ENCODE assay signal across 32 mouse cellular contexts in the genomic region with DNA sequence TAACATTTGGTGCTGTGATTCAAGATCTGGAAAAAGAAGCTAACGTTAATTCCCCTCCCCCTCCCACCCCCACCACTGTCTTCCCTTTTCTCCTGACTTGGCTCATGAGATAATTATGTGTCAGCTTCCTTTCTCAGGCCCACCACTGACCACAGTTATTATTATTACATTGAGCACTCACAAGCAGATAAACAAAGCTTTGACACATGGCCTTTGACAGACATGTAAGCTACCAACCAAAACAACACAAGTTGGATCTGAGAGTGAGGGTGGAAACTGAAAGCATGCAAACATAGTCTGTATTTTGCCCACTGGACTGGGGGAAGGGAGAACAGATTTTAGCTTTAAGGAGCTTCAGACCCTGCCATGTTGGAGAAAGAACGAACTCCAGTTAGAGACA. TPM values are rescaled to one million over a fixed set of nuclear protein-coding genes. Genes with fewer than 3 reads are reported as not detected.
DNase-seq lines count a peak whose midpoint lies in the region; ATAC-seq lines count a peak whose summit lies in the region.
"Had no signal": no experiment of that assay in that cellular context is flagged by ENCODE, and none has a peak within 500 bp of the region (broad histone marks: within the 10 kb centered on the region; RNA-seq: fewer than 3 reads in every experiment).

No protein-coding gene starts in this region.

- no peak for DNase-seq in lung, adult 18-20 months
- DNase-seq in MEL-GATA-1-ER (ENCODE audit: extremely low read depth, low read depth), result peak; percentile 25
- DNase-seq in cerebellum, adult 9-11 months, result no peak
- no peak for DNase-seq in layer of hippocampus, adult 9-11 months
- DNase-seq: adrenal gland, postnatal 25 days; cerebellum, adult 8-10 months; cerebellum, postnatal 36 days; embryo, embryonic 11 days; gastrocnemius, adult 2 months; gastrocnemius, postnatal 36 days; kidney, adult 18-20 months; kidney, postnatal 36 days; retina, postnatal 1 day; right cerebral cortex, postnatal 14 days had no signal

- ATAC-seq in lung, embryonic 15.5 days (ENCODE audit: borderline replicate concordance, extremely low read depth, low FRiP score, low TSS enrichment), result peak; percentile 89
- ATAC-seq in granulocyte monocyte progenitor cell, adult 5-6 weeks (replicated peaks; ENCODE audit: poor library complexity, severe bottlenecking), result peak; percentile 66
- ATAC-seq in erythroblast, adult 5-6 weeks (replicated peaks; ENCODE audit: low FRiP score, poor library complexity, severe bottlenecking), result no peak
- ATAC-seq: forebrain, embryonic 16.5 days; hindbrain, embryonic 16.5 days; midbrain, embryonic 13.5 days; Patski had no signal

- peak overlapping the region; percentile 88 for H3K27ac ChIP-seq in lung, embryonic 15.5 days
- H3K27ac ChIP-seq in macrophage, result 0 out of 2 replicates have a peak overlapping the region, but pooled peaks have one; percentile 25
- H3K27ac ChIP-seq: embryonic facial prominence, embryonic 13.5 days; gastrocnemius, adult 2 months; heart, embryonic 15.5 days; kidney, embryonic 15.5 days; limb, embryonic 12.5 days; midbrain, embryonic 13.5 days had no signal

- no peaks in the 10 kb centered on the region for H3K9me3 ChIP-seq in lung, embryonic 15.5 days
- H3K9me3 ChIP-seq: heart, embryonic 15.5 days; kidney, embryonic 15.5 days; midbrain, embryonic 13.5 days had no signal

- H3K9ac ChIP-seq in lung, embryonic 15.5 days, result no peak overlapping the region
- H3K9ac ChIP-seq: embryonic facial prominence, embryonic 13.5 days; heart, embryonic 15.5 days; kidney, embryonic 15.5 days; limb, embryonic 12.5 days; midbrain, embryonic 13.5 days had no signal

- H3K4me1 ChIP-seq in lung, embryonic 15.5 days, result peaks cover 19% of the 10 kb centered on the region; the same call in 1 of the 2 replicates
- H3K4me1 ChIP-seq: heart, embryonic 15.5 days; kidney, embryonic 15.5 days had no signal

- H3K4me2 ChIP-seq in lung, embryonic 15.5 days, result 0 out of 2 replicates have a peak overlapping the region, but pooled peaks have one; percentile 17
- H3K4me2 ChIP-seq: embryonic facial prominence, embryonic 13.5 days; heart, embryonic 15.5 days; kidney, embryonic 15.5 days; limb, embryonic 12.5 days; liver, embryonic 11.5 days; midbrain, embryonic 13.5 days had no signal

- H3K36me3 ChIP-seq in lung, embryonic 15.5 days, result no peaks in the 10 kb centered on the region; the same call in 1 of the 2 replicates
- no peaks in the 10 kb centered on the region for H3K36me3 ChIP-seq in macrophage (ENCODE audit: inconsistent target)
- H3K36me3 ChIP-seq: embryonic facial prominence, embryonic 13.5 days; heart, embryonic 15.5 days; kidney, embryonic 15.5 days; limb, embryonic 12.5 days had no signal

- H3K27me3 ChIP-seq in lung, embryonic 15.5 days, result no peaks in the 10 kb centered on the region
- H3K27me3 ChIP-seq: CH12.LX; embryonic facial prominence, embryonic 13.5 days; heart, embryonic 15.5 days; kidney, embryonic 15.5 days; limb, embryonic 12.5 days; midbrain, embryonic 13.5 days; Patski had no signal

- 36% methylated on average over 2 of the region's 2 CpGs for WGBS in lung, embryonic 15.5 days
- WGBS in macrophage (ENCODE audit: missing documents), result 43% methylated on average over 2 of the region's 2 CpGs

- no peak overlapping the region for H3K4me3 ChIP-seq in lung, embryonic 15.5 days
- H3K4me3 ChIP-seq in macrophage (ENCODE audit: inconsistent target), result no peak overlapping the region
- H3K4me3 ChIP-seq: embryonic facial prominence, embryonic 13.5 days; erythroblast, embryonic 14.5 days; gastrocnemius, adult 2 months; heart, embryonic 15.5 days; kidney, embryonic 15.5 days; limb, embryonic 12.5 days; midbrain, embryonic 13.5 days had no signal

- H3K79me2 ChIP-seq in macrophage (ENCODE audit: inconsistent target), result no peaks in the 10 kb centered on the region

RNA-seq across cellular contexts. Expression of a gene that starts 52.8 kb away (rescaled TPM):
- polyA plus RNA-seq in lung, embryonic 15.5 days (2015; fragmentation: Nextera tagmentation; extraction: Ambion mirVana), result 16.1 and 16.5 TPM in 2 replicates
- 0.47 TPM in 1 of 2 replicates, not detected in the other for total RNA-seq in granulocyte monocyte progenitor cell, adult 5-6 weeks (2014; fragmentation: Nextera tagmentation)
- total RNA-seq in granulocyte monocyte progenitor cell, adult 5-6 weeks (2017), result 2.0 and 2.6 TPM in 2 replicates
- total RNA-seq in macrophage (2018; cell fraction: chromatin; rRNA removed), result under 1 TPM in 9 of 26 experiments, not detected in 17; 0.33 to 0.98 (median 0.57) TPM
- 1 to 10 TPM in 20 of 26 experiments, under 1 TPM in 6; 0.59 to 2.6 (median 1.1) TPM for total RNA-seq in macrophage (2018; cell fraction: cytosol; rRNA removed)
- total RNA-seq in macrophage (2018; cell fraction: nucleus; rRNA removed), result 1 to 10 TPM in 12 of 26 experiments, under 1 TPM in 11, not detected in 3; 0.42 to 3.3 (median 1.1) TPM
- polyA plus RNA-seq in macrophage (2018), result 0.43 to 1.0 TPM (median 0.66 TPM) in 3 replicates
- total RNA-seq in erythroblast, adult 5-6 weeks (2015; ENCODE audit: low replicate concordance), result not detected in 2 replicates
- not detected in 2 replicates for total RNA-seq in erythroblast, adult 5-6 weeks (2017; ENCODE audit: low replicate concordance)
- total RNA-seq: CH12.LX; megakaryocyte-erythroid progenitor cell, adult 5-6 weeks; monocyte, adult 5-6 weeks had no signal
- polyA plus RNA-seq: C2C12; erythroblast, embryonic 14.5 days had no signal
